Mouse (Mus musculus) embryo, embryonic 11 days (tissue): ENCODE measurements at regions not wholly inside any gene's neighbourhood (a gene's known extent, or its start where the extent isn't known, plus 50 kb on each side); places are given as distances from the start of the nearest gene placed in this dataset.
A peak's percentile ranks its signal among the peaks of the same experiment; 100 is the strongest.

Experiments used
- DNase-seq: peaks from one replicate; pipeline ENCODE4 v3.0.0-alpha.2; 2015

GRCm38 (mm10) chrX:62176011-62176410 is 107.3 kb upstream of the 4933402E13Rik start:
- no peak for DNase-seq

GRCm38 (mm10) chrX:62180089-62180488 is 103.2 kb upstream of the 4933402E13Rik start:
- peak; percentile 0 for DNase-seq
